Mouse (Mus musculus): ENCODE measurements around the gene Hsd17b6. TPM values are rescaled to one million over a fixed set of nuclear protein-coding genes. Genes with fewer than 3 reads are reported as not detected.

The Hsd17b6 gene
- polyA plus RNA-seq, 1 experiment from 2014 or later, result 0.20 TPM

DNA sequence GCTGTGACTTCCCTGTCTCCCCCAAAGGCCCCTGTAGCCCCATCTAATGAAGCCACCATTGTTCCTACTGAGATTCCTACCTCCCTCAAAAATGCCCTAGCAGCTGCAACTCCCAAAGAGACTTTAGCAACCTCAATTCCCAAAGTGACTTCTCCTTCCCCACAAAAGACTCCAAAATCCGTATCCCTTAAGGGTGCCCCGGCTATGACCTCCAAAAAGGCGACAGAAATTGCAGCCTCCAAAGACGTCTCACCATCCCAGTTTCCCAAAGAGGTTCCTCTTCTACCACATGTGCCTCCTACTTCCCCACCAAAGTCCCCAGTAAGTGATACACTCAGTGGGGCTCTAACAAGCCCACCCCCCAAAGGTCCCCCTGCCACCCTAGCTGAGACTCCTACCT lies 34.2 kb upstream of the Hsd17b6 start:
- WGBS (ENCODE audit: insufficient replicate concordance), result 80% methylated on average over 4 of the region's 4 CpGs
- no peaks in the 10 kb centered on the region for H3K9me3 ChIP-seq (replicated peaks; ENCODE audit: control insufficient read depth, low read length)
- H3K27ac ChIP-seq (ENCODE audit: low read length), result no peak overlapping the region
- H3K4me1 ChIP-seq (ENCODE audit: control insufficient read depth, low read depth, low read length), result peaks cover 42% of the 10 kb centered on the region
- no peaks in the 10 kb centered on the region for H3K27me3 ChIP-seq (ENCODE audit: control insufficient read depth, insufficient read depth, low read depth, low read length)
- no peak overlapping the region for H3K4me2 ChIP-seq (ENCODE audit: low read depth, low read length)
- no peak overlapping the region for H3K9ac ChIP-seq (ENCODE audit: low read depth, low read length)
- no peak for ATAC-seq (ENCODE audit: low read depth)
- H3K36me3 ChIP-seq (ENCODE audit: control insufficient read depth, insufficient read depth), result peaks cover 42% of the 10 kb centered on the region
- H3K4me3 ChIP-seq (ENCODE audit: low read depth, low read length), result no peak overlapping the region

DNA sequence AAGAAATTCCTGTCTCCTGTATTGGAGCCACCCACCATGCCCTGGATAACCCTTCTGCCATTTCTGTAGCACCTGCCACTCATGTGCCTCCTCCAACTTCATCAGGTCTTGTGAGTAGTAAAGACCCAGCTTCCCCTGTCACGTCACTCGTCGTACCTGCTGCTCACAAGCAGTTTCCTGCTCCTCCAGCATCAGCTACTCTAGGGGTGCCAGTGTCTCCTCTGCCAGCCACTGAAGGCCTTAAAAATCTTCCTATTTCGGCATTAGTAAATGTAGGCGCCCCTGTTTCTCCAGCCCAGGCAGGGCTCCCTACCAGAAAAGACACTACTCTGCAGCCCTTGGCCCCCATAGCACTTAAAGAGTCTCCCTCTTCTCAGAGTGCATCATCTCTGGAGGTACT lies 32.9 kb upstream of the Hsd17b6 start:
- Histone ChIP-seq H3K27ac (ENCODE audit: low read length) (no peak overlapping the region), H3K4me3 (ENCODE audit: low read depth, low read length) (no peak overlapping the region), H3K27me3 (ENCODE audit: control insufficient read depth, insufficient read depth, low read depth, low read length) (no peaks in the 10 kb centered on the region), H3K4me2 (ENCODE audit: low read depth, low read length) (no peak overlapping the region), H3K9ac (ENCODE audit: low read depth, low read length) (no peak overlapping the region), H3K36me3 (ENCODE audit: control insufficient read depth, insufficient read depth) (peaks cover 29% of the 10 kb centered on the region), H3K9me3 (replicated peaks; ENCODE audit: control insufficient read depth, low read length) (no peaks in the 10 kb centered on the region), H3K4me1 (ENCODE audit: control insufficient read depth, low read depth, low read length) (peaks cover 42% of the 10 kb centered on the region)
- no peak for ATAC-seq (ENCODE audit: low read depth)
- WGBS (ENCODE audit: insufficient replicate concordance), result 75% methylated on average over 5 of the region's 5 CpGs

DNA sequence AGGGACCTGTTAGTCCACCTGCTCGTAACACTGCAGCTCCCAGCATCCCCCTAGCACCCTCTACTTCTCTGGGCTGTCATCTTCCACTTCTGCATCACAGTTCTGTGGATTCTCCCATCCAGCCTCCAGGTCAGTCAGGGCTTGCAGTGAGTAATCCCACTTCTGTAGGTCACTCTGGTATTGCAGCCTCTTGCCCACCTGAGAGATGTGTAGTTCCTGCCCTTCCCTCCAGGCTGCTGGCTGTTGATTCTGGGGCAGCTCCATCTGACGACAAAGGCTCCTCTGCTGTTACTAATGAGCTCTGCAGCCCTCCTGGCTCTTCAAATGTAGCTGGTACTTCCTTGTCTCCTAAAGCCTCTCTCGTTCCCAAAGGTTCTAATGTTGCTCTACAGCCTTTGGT lies 32.4 kb upstream of the Hsd17b6 start:
- Histone ChIP-seq H3K4me3 (ENCODE audit: low read depth, low read length) (no peak overlapping the region), H3K9ac (ENCODE audit: low read depth, low read length) (no peak overlapping the region), H3K36me3 (ENCODE audit: control insufficient read depth, insufficient read depth) (peaks cover 26% of the 10 kb centered on the region)

DNA sequence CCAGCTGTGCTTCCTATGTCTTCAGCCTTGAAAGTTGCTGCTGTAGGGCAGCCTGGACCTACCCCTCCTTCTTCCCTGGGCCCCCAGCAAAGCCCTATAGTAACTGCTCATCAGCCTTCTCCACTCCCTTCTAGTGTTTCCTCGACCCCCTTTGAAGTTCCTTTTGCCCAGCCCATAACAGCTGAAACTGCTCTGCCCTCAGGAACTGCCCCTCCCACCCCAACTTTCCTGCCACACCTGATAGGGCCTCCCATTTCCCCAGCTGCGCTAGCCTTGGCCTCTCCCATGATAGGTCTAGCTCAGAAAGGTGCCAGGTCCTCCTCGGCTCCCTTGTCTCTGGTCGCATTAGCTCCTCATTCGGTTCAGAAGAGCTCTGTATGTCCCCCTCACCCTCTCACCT lies 31.8 kb upstream of the Hsd17b6 start:
- peaks cover 19% of the 10 kb centered on the region for H3K36me3 ChIP-seq (ENCODE audit: control insufficient read depth, insufficient read depth)
- ATAC-seq (ENCODE audit: low read depth), result peak; percentile 48
- peak overlapping the region; percentile 36 for H3K9ac ChIP-seq (ENCODE audit: low read depth, low read length)
- H3K4me2 ChIP-seq (ENCODE audit: low read depth, low read length), result peak overlapping the region; percentile 44
- peak overlapping the region; percentile 19 for H3K4me3 ChIP-seq (ENCODE audit: low read depth, low read length)
- peaks cover 44% of the 10 kb centered on the region for H3K4me1 ChIP-seq (ENCODE audit: control insufficient read depth, low read depth, low read length)
- no peaks in the 10 kb centered on the region for H3K9me3 ChIP-seq (replicated peaks; ENCODE audit: control insufficient read depth, low read length)
- peak overlapping the region; percentile 14 for H3K27ac ChIP-seq (ENCODE audit: low read length)
- no peaks in the 10 kb centered on the region for H3K27me3 ChIP-seq (ENCODE audit: control insufficient read depth, insufficient read depth, low read depth, low read length)
- WGBS (ENCODE audit: insufficient replicate concordance), result 17% methylated on average over 5 of the region's 5 CpGs

More for the DNA sequence above, 32.4 kb upstream of the Hsd17b6 start:
- ATAC-seq (ENCODE audit: low read depth), result no peak
- 70% methylated on average over 3 of the region's 3 CpGs for WGBS (ENCODE audit: insufficient replicate concordance)
- Histone ChIP-seq H3K4me1 (ENCODE audit: control insufficient read depth, low read depth, low read length) (peaks cover 43% of the 10 kb centered on the region), H3K4me2 (ENCODE audit: low read depth, low read length) (peak overlapping the region; percentile 44; the same call in 1 of the 2 replicates), H3K9me3 (replicated peaks; ENCODE audit: control insufficient read depth, low read length) (no peaks in the 10 kb centered on the region), H3K27me3 (ENCODE audit: control insufficient read depth, insufficient read depth, low read depth, low read length) (no peaks in the 10 kb centered on the region), H3K27ac (ENCODE audit: low read length) (no peak overlapping the region)

DNA sequence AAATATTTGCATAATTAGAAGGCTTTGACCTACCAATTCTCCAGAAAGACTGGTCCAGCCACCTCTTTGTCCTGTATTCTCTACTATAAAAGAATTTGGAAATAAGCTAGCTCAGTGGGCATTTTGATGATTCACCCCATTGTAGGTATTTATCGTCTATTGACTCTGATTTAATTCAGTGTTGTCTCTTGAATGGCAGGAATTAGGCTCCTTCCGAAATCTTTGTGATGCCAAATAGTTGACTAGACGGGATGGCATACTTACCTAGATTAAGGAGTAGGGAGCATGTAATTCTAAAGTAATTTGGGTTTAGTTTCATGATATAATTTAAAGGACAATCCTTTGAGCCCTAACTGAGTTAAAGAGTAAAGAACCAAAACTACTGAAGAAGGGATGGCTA lies 30.5 kb upstream of the Hsd17b6 start:
- Histone ChIP-seq H3K4me2 (ENCODE audit: low read depth, low read length) (peak overlapping the region; percentile 44), H3K4me3 (ENCODE audit: low read depth, low read length) (peak overlapping the region; percentile 11; the same call in 1 of the 2 replicates), H3K27me3 (ENCODE audit: control insufficient read depth, insufficient read depth, low read depth, low read length) (no peaks in the 10 kb centered on the region), H3K9ac (ENCODE audit: low read depth, low read length) (no peak overlapping the region), H3K27ac (ENCODE audit: low read length) (peak overlapping the region; percentile 14; the same call in 1 of the 2 replicates), H3K36me3 (ENCODE audit: control insufficient read depth, insufficient read depth) (peaks cover 18% of the 10 kb centered on the region), H3K4me1 (ENCODE audit: control insufficient read depth, low read depth, low read length) (peaks cover 41% of the 10 kb centered on the region), H3K9me3 (replicated peaks; ENCODE audit: control insufficient read depth, low read length) (no peaks in the 10 kb centered on the region)
- ATAC-seq (ENCODE audit: low read depth), result no peak
- WGBS (ENCODE audit: insufficient replicate concordance), result 68% methylated on average over 3 of the region's 3 CpGs

DNA sequence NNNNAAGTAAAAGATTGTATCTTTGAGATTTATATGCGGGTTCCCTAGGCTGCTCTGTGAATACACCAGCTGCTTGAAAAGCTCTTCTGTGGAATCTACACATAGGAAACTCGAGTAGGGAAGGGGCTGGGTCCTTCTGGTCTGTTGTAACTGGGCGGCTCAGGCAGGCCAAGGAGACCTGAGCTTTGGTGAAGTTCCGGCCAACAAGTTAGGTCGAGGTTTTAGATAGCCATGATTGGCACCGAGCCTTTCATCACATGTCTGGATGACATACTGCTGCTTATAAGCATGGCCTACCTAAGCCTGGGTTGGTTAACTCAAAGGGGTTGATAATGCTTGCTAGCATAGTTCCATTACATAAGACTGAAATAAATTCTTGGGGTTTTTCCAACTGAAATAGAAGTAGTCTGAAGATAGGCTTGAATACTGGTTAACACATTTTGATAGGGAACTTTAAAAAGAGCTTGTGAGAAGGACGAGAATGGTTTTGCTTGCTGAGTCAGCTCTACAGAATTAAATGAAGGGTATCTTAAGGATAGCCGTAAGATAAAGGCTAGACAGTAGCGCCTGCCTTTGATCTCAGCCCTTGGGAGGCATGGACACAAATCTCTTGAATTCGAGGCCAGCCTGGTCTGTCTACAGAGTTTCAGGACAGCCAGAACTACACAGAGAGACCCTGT lies 29.5 kb upstream of the Hsd17b6 start:
- Histone ChIP-seq H3K36me3 (ENCODE audit: control insufficient read depth, insufficient read depth) (peaks cover 18% of the 10 kb centered on the region), H3K4me3 (ENCODE audit: low read depth, low read length) (peak overlapping the region; percentile 87), H3K4me2 (ENCODE audit: low read depth, low read length) (peak overlapping the region; percentile 73), H3K27ac (ENCODE audit: low read length) (peak overlapping the region; percentile 93), H3K9me3 (replicated peaks; ENCODE audit: control insufficient read depth, low read length) (no peaks in the 10 kb centered on the region), H3K4me1 (ENCODE audit: control insufficient read depth, low read depth, low read length) (peaks cover 41% of the 10 kb centered on the region), H3K27me3 (ENCODE audit: control insufficient read depth, insufficient read depth, low read depth, low read length) (no peaks in the 10 kb centered on the region), H3K9ac (ENCODE audit: low read depth, low read length) (peak overlapping the region; percentile 95)
- WGBS (ENCODE audit: insufficient replicate concordance), result 1% methylated on average over 10 of the region's 10 CpGs
- ATAC-seq (ENCODE audit: low read depth), result peak; percentile 10; the same call in 1 of the 2 replicates

DNA sequence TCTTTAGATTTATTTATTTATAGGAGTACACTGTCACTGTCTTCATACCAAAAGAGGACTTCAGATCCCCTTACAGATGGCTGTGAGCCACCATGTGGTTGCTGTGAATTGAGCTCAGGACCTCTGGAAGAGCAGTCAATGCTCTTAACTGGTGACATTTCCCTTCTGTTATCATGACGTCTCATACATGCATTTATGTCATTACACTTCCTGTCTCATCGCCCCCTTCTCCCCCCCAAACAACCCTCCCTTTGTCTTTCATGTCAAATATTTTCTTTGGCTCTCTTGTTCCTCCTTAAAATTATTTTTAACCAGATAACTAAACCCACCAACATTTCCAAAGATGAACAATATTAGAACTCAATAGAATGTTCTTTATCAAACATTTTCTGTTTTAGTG lies 23.4 kb upstream of the Hsd17b6 start:
- ATAC-seq (ENCODE audit: low read depth), result no peak
- H3K4me2 ChIP-seq (ENCODE audit: low read depth, low read length), result no peak overlapping the region
- H3K36me3 ChIP-seq (ENCODE audit: control insufficient read depth, insufficient read depth), result peaks cover 37% of the 10 kb centered on the region
- no peaks in the 10 kb centered on the region for H3K9me3 ChIP-seq (replicated peaks; ENCODE audit: control insufficient read depth, low read length)
- H3K27ac ChIP-seq (ENCODE audit: low read length), result no peak overlapping the region
- no peak overlapping the region for H3K4me3 ChIP-seq (ENCODE audit: low read depth, low read length)
- H3K4me1 ChIP-seq (ENCODE audit: control insufficient read depth, low read depth, low read length), result peaks cover 6% of the 10 kb centered on the region
- H3K9ac ChIP-seq (ENCODE audit: low read depth, low read length), result no peak overlapping the region
- H3K27me3 ChIP-seq (ENCODE audit: control insufficient read depth, insufficient read depth, low read depth, low read length), result no peaks in the 10 kb centered on the region
- WGBS (ENCODE audit: insufficient replicate concordance), result 21% methylated on average over 2 of the region's 2 CpGs

DNA sequence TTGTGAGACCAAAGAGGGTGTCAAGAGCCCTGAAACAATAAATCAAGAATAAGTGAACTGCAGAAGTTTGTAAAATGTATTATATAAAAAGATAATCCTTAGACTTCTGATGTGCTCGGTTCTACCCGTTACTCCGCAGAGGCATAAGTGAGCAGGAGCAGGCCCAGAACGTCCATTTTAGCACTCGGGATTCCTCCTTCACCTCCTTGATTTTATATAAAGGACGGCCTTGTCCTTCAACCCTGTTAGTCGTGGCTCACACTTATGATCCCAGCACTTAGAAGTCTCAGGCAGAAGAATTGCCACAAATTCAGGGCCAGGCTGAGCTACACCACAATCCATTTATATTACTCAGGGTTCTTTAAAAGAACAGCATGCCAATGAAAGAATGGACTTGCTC lies 22.5 kb upstream of the Hsd17b6 start:
- 81% methylated on average over 7 of the region's 7 CpGs for WGBS (ENCODE audit: insufficient replicate concordance)
- Histone ChIP-seq H3K9me3 (replicated peaks; ENCODE audit: control insufficient read depth, low read length) (no peaks in the 10 kb centered on the region), H3K27ac (ENCODE audit: low read length) (no peak overlapping the region), H3K4me2 (ENCODE audit: low read depth, low read length) (no peak overlapping the region), H3K9ac (ENCODE audit: low read depth, low read length) (no peak overlapping the region), H3K36me3 (ENCODE audit: control insufficient read depth, insufficient read depth) (peaks cover 43% of the 10 kb centered on the region), H3K27me3 (ENCODE audit: control insufficient read depth, insufficient read depth, low read depth, low read length) (no peaks in the 10 kb centered on the region), H3K4me1 (ENCODE audit: control insufficient read depth, low read depth, low read length) (peaks cover 5% of the 10 kb centered on the region), H3K4me3 (ENCODE audit: low read depth, low read length) (no peak overlapping the region)
- ATAC-seq (ENCODE audit: low read depth), result no peak

DNA sequence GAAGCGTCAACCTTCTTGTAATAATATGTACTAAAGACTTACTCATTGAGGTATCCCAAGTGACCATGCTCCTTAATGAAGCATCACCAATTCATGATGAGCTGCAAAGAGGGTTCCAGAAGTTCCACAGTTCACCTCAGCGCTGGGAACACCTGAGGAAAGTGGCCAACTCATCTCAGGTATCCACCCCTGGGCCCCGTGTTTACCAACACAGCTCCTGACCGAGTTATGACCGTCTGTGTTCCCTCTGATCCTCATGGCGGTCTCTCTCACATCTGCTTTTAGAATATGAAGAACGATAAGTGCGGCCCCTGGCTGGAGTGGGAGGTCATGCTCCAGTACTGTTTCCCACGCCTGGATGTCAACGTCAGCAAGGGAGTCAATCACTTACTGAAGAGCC lies 16.1 kb upstream of the Hsd17b6 start:
- no peaks in the 10 kb centered on the region for H3K9me3 ChIP-seq (replicated peaks; ENCODE audit: control insufficient read depth, low read length)
- no peak for ATAC-seq (ENCODE audit: low read depth)
- 92% methylated on average over 10 of the region's 10 CpGs for WGBS (ENCODE audit: insufficient replicate concordance)
- H3K4me1 ChIP-seq (ENCODE audit: control insufficient read depth, low read depth, low read length), result no peaks in the 10 kb centered on the region
- H3K27me3 ChIP-seq (ENCODE audit: control insufficient read depth, insufficient read depth, low read depth, low read length), result no peaks in the 10 kb centered on the region
- no peak overlapping the region for H3K9ac ChIP-seq (ENCODE audit: low read depth, low read length)
- no peak overlapping the region for H3K4me2 ChIP-seq (ENCODE audit: low read depth, low read length)
- H3K27ac ChIP-seq (ENCODE audit: low read length), result no peak overlapping the region
- H3K36me3 ChIP-seq (ENCODE audit: control insufficient read depth, insufficient read depth), result peaks cover 63% of the 10 kb centered on the region
- H3K4me3 ChIP-seq (ENCODE audit: low read depth, low read length), result no peak overlapping the region

All from liver, embryonic 16.5 days (tissue).